ENCODE assay signal across 25 mouse cellular contexts in the genomic region with DNA sequence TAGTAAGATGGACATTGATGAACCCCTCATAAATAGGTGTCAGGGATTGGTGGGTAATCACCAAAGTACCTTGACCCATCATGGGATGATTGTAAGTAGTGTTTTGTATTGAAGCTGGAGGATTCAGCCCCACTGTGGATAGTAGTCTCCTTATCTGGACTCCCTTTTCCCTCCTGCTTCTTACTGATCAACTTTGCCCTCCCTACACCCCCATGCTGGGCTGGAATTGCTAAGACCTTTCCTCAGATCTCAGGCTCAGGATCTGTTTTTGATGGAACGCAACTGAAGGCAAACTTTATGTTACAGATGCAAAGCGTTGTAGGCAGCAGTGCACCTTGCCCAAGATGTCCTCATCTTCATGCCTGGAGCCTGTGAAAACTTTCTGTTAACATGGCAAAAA.
DNase-seq lines count a peak whose midpoint lies in the region; ATAC-seq and TF ChIP-seq lines count a peak whose summit lies in the region.
"Had no signal": no experiment of that assay in that cellular context is flagged by ENCODE, and none has a peak within 500 bp of the region (broad histone marks: within the 10 kb centered on the region; RNA-seq: fewer than 3 reads in every experiment).

No protein-coding gene starts in this region.

- H3K4me1 ChIP-seq in intestine, embryonic 14.5 days (replicated peaks; ENCODE audit: control insufficient read depth, insufficient read depth, low read length) = no peaks in the 10 kb centered on the region
- H3K4me1 ChIP-seq in intestine, embryonic 15.5 days (replicated peaks) = no peaks in the 10 kb centered on the region
- peaks cover 50% of the 10 kb centered on the region for H3K4me1 ChIP-seq in liver, embryonic 12.5 days
- H3K4me1 ChIP-seq in liver, embryonic 14.5 days (replicated peaks; ENCODE audit: control insufficient read depth in 2 of 2, insufficient read depth in 2 of 2, low read length in 1 of 2) = peaks cover 19 to 44% of the 10 kb centered on the region in 2 experiments
- H3K4me1 ChIP-seq: forebrain, embryonic 12.5 days; forebrain, embryonic 15.5 days had no signal

- H3K36me3 ChIP-seq in intestine, embryonic 14.5 days (ENCODE audit: control insufficient read depth, insufficient read depth, low read length) = no peaks in the 10 kb centered on the region
- H3K36me3 ChIP-seq in intestine, embryonic 15.5 days = no peaks in the 10 kb centered on the region
- H3K36me3 ChIP-seq in liver, embryonic 12.5 days = no peaks in the 10 kb centered on the region
- H3K36me3 ChIP-seq in liver, embryonic 14.5 days (replicated peaks; ENCODE audit: control insufficient read depth, insufficient read depth, low read depth) = no peaks in the 10 kb centered on the region
- H3K36me3 ChIP-seq: embryonic facial prominence, embryonic 10.5 days; embryonic facial prominence, embryonic 13.5 days; forebrain, embryonic 12.5 days; forebrain, embryonic 15.5 days; heart, embryonic 12.5 days; heart, embryonic 15.5 days had no signal

- H3K4me2 ChIP-seq in intestine, embryonic 14.5 days (ENCODE audit: low read length) = no peak overlapping the region
- H3K4me2 ChIP-seq in intestine, embryonic 15.5 days (replicated peaks) = no peak overlapping the region
- H3K4me2 ChIP-seq in liver, embryonic 12.5 days = peak overlapping the region; percentile 16; the same call in 1 of the 2 replicates
- H3K4me2 ChIP-seq in liver, embryonic 14.5 days (ENCODE audit: low read depth) = 0 out of 2 replicates have a peak overlapping the region, but pooled peaks have one; percentile 1
- H3K4me2 ChIP-seq: embryonic facial prominence, embryonic 13.5 days; forebrain, embryonic 12.5 days; forebrain, embryonic 15.5 days; heart, embryonic 12.5 days; heart, embryonic 15.5 days; hindbrain, embryonic 14.5 days had no signal

- 91% methylated on average over 2 of the region's 2 CpGs for WGBS in intestine, embryonic 14.5 days
- WGBS in intestine, embryonic 15.5 days = 96% methylated on average over 2 of the region's 2 CpGs
- 84% methylated on average over 2 of the region's 2 CpGs for WGBS in liver, embryonic 12.5 days (ENCODE audit: insufficient replicate concordance)
- WGBS in liver, embryonic 14.5 days (ENCODE audit: insufficient replicate concordance) = 81% methylated on average over 2 of the region's 2 CpGs

- TF ChIP-seq EP300 in liver, embryonic 14.5 days (IDR thresholded peaks at IDR 0.05; ENCODE audit: low read depth) = no peak; the same call in 1 of the 2 replicates

- no peaks in the 10 kb centered on the region for H3K9me3 ChIP-seq in intestine, embryonic 14.5 days (ENCODE audit: control insufficient read depth, low read length)
- no peaks in the 10 kb centered on the region for H3K9me3 ChIP-seq in intestine, embryonic 15.5 days
- H3K9me3 ChIP-seq in liver, embryonic 12.5 days (replicated peaks) = no peaks in the 10 kb centered on the region
- H3K9me3 ChIP-seq in liver, embryonic 14.5 days (ENCODE audit: control insufficient read depth, low read length) = no peaks in the 10 kb centered on the region
- H3K9me3 ChIP-seq: embryonic facial prominence, embryonic 10.5 days; embryonic facial prominence, embryonic 13.5 days; forebrain, embryonic 12.5 days; forebrain, embryonic 15.5 days; heart, embryonic 15.5 days had no signal

- no peak overlapping the region for H3K9ac ChIP-seq in intestine, embryonic 14.5 days (ENCODE audit: low read length)
- no peak overlapping the region for H3K9ac ChIP-seq in intestine, embryonic 15.5 days
- H3K9ac ChIP-seq in liver, embryonic 12.5 days = peak overlapping the region; percentile 20; the same call in 1 of the 2 replicates
- peak overlapping the region; percentile 18; the same call in 1 of the 2 replicates for H3K9ac ChIP-seq in liver, embryonic 14.5 days (replicated peaks)
- H3K9ac ChIP-seq: embryonic facial prominence, embryonic 13.5 days; forebrain, embryonic 12.5 days; forebrain, embryonic 15.5 days; heart, embryonic 12.5 days; heart, embryonic 15.5 days; hindbrain, embryonic 14.5 days had no signal

- no peak for TF ChIP-seq CTCF in liver, embryonic 14.5 days (IDR thresholded peaks at IDR 0.05; ENCODE audit: low read depth)

- ATAC-seq in intestine, embryonic 14.5 days (replicated peaks; ENCODE audit: low FRiP score, low TSS enrichment, low read depth) = no peak
- ATAC-seq in intestine, embryonic 15.5 days = no peak
- ATAC-seq in liver, embryonic 12.5 days = peak; percentile 65; the same call in 1 of the 2 replicates
- ATAC-seq in liver, embryonic 14.5 days (ENCODE audit: insufficient read depth) = peak; percentile 37; the same call in 1 of the 2 replicates
- no peak for ATAC-seq in monocyte, adult 5-6 weeks (replicated peaks; ENCODE audit: insufficient number of reproducible peaks, low FRiP score, low TSS enrichment, poor library complexity, severe bottlenecking)
- ATAC-seq: activated CD4-positive, CD25-positive, alpha-beta regulatory T cell, adult 4 months; forebrain, embryonic 15.5 days; hindbrain, postnatal 0 days had no signal

- H3K27ac ChIP-seq in intestine, embryonic 14.5 days (ENCODE audit: low read depth) = no peak overlapping the region
- H3K27ac ChIP-seq in intestine, embryonic 15.5 days = no peak overlapping the region
- H3K27ac ChIP-seq in liver, embryonic 12.5 days = peak overlapping the region; percentile 64
- peak overlapping the region; percentile 37 for H3K27ac ChIP-seq in liver, embryonic 14.5 days
- H3K27ac ChIP-seq: embryonic facial prominence, embryonic 10.5 days; embryonic facial prominence, embryonic 13.5 days; forebrain, embryonic 12.5 days; forebrain, embryonic 15.5 days; heart, embryonic 15.5 days; hindbrain, embryonic 14.5 days; hindbrain, postnatal 0 days had no signal

- DNase-seq in intestine, embryonic 14.5 days (ENCODE audit: low spot score) = peak; percentile 28
- DNase-seq in liver, embryonic 14.5 days (ENCODE audit: low read depth in 3 of 3, low spot score in 3 of 3) = no peak
- no peak for DNase-seq in neural tube, embryonic 10.5 days (ENCODE audit: extremely low spot score, low spot score)
- DNase-seq: adrenal gland, adult 8-10 months; adrenal gland, postnatal 25 days; cerebellum, adult 11-12 months; cerebellum, adult 8-10 months; cerebellum, postnatal 10 days; cerebellum, postnatal 36 days; embryo, embryonic 11 days; gastrocnemius, postnatal 25 days; heart, postnatal 10 days had no signal

- H3K4me3 ChIP-seq in intestine, embryonic 14.5 days (ENCODE audit: low read depth, low read length) = no peak overlapping the region
- H3K4me3 ChIP-seq in intestine, embryonic 15.5 days (replicated peaks) = no peak overlapping the region
- no peak overlapping the region for H3K4me3 ChIP-seq in liver, embryonic 12.5 days
- no peak overlapping the region for H3K4me3 ChIP-seq in liver, embryonic 14.5 days (ENCODE audit: insufficient read depth in 1 of 2, low read depth in 2 of 2, low read length in 2 of 2)
- H3K4me3 ChIP-seq: embryonic facial prominence, embryonic 10.5 days; embryonic facial prominence, embryonic 13.5 days; erythroblast, embryonic 14.5 days; forebrain, embryonic 12.5 days; forebrain, embryonic 15.5 days; heart, embryonic 12.5 days; heart, embryonic 15.5 days had no signal

- no peaks in the 10 kb centered on the region for H3K27me3 ChIP-seq in intestine, embryonic 14.5 days (replicated peaks; ENCODE audit: control insufficient read depth, insufficient read depth, low read length)
- H3K27me3 ChIP-seq in intestine, embryonic 15.5 days (replicated peaks) = no peaks in the 10 kb centered on the region
- H3K27me3 ChIP-seq in liver, embryonic 12.5 days (replicated peaks) = no peaks in the 10 kb centered on the region
- H3K27me3 ChIP-seq in liver, embryonic 14.5 days (ENCODE audit: control insufficient read depth, insufficient read depth, low read length) = no peaks in the 10 kb centered on the region
- H3K27me3 ChIP-seq: embryonic facial prominence, embryonic 13.5 days; forebrain, embryonic 12.5 days; forebrain, embryonic 15.5 days; heart, embryonic 12.5 days; heart, embryonic 15.5 days had no signal

Comparison
In these comparisons a context has a peak if more than half of its experiments do, and no peak if none do; other contexts are left out.
1. ATAC-seq: peak in liver, embryonic 12.5 days (single experiment) and liver, embryonic 14.5 days (single experiment); none in intestine, embryonic 14.5 days (single experiment), intestine, embryonic 15.5 days (single experiment) and monocyte, adult 5-6 weeks (single experiment).
2. H3K27ac ChIP-seq: peak in liver, embryonic 12.5 days (single experiment) and liver, embryonic 14.5 days (single experiment); none in intestine, embryonic 14.5 days (single experiment) and intestine, embryonic 15.5 days (single experiment).
3. H3K4me2 ChIP-seq: peak in liver, embryonic 12.5 days (single experiment) and liver, embryonic 14.5 days (single experiment); none in intestine, embryonic 14.5 days (single experiment) and intestine, embryonic 15.5 days (single experiment).
4. H3K9ac ChIP-seq: peak in liver, embryonic 12.5 days (single experiment) and liver, embryonic 14.5 days (single experiment); none in intestine, embryonic 14.5 days (single experiment) and intestine, embryonic 15.5 days (single experiment).